Mouse (Mus musculus) G1E-ER4 (cell line): Measurements from ENCODE around the gene Acer3. TPM values are rescaled to one million over a fixed set of nuclear protein-coding genes. Genes with fewer than 3 reads are reported as not detected.

ENCODE experiments used
- GATA1 ChIP-seq: IDR thresholded peaks from one replicate; pipeline ENCODE4 v1.8.0; 2012; ENCODE audit warnings: low read length, inconsistent platforms
- polyA plus RNA-seq: library from polyadenylated mRNA; stranded (reverse); fragments of >175 nt; gene quantifications from 2 replicates; pipeline ENCODE4 v1.2.3, GENCODE M21; 2012

The Acer3 gene
- polyA plus RNA-seq, 1 experiment, result 16.3 TPM

DNA sequence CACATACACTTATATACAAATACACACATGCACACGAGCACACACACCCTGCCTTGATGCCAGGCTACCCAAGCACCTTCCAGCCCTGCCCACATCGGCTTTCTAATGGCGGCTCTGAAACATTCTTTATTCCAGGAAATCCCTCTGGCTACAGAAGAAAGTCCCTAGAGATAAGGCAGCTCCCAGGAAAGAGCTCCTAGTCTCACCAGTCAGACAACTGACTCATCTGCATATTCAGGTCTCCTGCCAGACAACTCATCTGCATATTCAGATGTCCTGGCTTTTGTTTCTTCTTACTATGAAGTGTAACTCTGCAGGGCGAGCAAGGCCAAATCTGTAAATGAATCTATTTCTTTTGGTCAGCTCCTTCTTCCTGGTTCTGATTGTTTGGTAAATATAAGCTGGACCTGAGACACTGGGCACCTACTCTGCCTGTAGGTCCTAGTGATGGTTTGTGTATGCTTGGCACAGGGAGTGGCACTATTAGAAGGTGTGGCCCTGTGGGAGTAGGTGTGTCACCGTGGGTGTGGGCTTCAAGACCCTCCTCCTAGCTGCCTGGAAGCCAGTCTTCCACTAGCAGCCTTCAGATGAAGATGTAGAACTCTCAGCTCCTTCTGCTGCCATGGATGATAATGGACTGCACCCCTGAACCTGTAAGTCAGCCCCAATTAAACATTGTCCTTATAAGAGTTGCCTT is 163.2 kb downstream of the Acer3 start:
- no peak for TF ChIP-seq GATA1

Other genes with a start within 250 kb of the Acer3 start
- 0.02 TPM in 1 of 2 replicates, not detected in the other for gene Myo7a, start 201.7 kb downstream of the Acer3 start, polyA plus RNA-seq
- not detected in 2 replicates for gene Omp, start 175.7 kb downstream of the Acer3 start, polyA plus RNA-seq
- gene Capn5, start 142.9 kb downstream of the Acer3 start, polyA plus RNA-seq, result 0.51 and 0.69 TPM in 2 replicates
- gene B3gnt6, start 121.7 kb downstream of the Acer3 start, polyA plus RNA-seq, result 0.14 and 0.17 TPM in 2 replicates
- not detected in 2 replicates for gene Tsku, start 40.1 kb upstream of the Acer3 start, polyA plus RNA-seq
- gene Gucy2d, start 119.2 kb upstream of the Acer3 start, polyA plus RNA-seq, result not detected in 2 replicates
- gene Lrrc32, start 168.1 kb upstream of the Acer3 start, polyA plus RNA-seq, result not detected in 2 replicates